Mouse (Mus musculus): ENCODE results near the gene Txlnb. TPM values are rescaled to one million over a fixed set of nuclear protein-coding genes. Genes with fewer than 3 reads are reported as not detected.
"Not testable (repeated sequence)": the region's sequence is repeated elsewhere in the genome, so short reads cannot be mapped to it uniquely, and the experiment has no call there.

Txlnb gene
- polyA plus RNA-seq (2016; fragmentation: Nextera tagmentation; extraction: Ambion mirVana): 6.5 and 6.8 TPM in 2 replicates

GRCm38 (mm10) chr10:17795767-17796631 lies at the start of gene Txlnb:
Txlnb (plus strand) TSS chr10:17796226.
- 4% methylated on average over 12 of the region's 13 CpGs for WGBS
- Histone ChIP-seq H3K4me3 (peak within 1 kb of the TSS; percentile 32), H3K36me3 (no peaks in the 10 kb centered on the region), H3K9me3 (no peaks in the 10 kb centered on the region), H3K27me3 (no peaks in the 10 kb centered on the region), H3K4me1 (peaks cover 21% of the 10 kb centered on the region; the same call in 1 of the 2 replicates), H3K4me2 (replicated peaks) (peak within 1 kb of the TSS; percentile 52), H3K27ac (replicated peaks) (peak within 1 kb of the TSS; percentile 79), H3K9ac (replicated peaks) (peak within 1 kb of the TSS; percentile 50)
- ATAC-seq (ENCODE audit: low FRiP score, low read depth): peak; percentile 88

GRCm38 (mm10) chr10:17752478-17752877 lies 43.5 kb upstream of the Txlnb start:
- 73% methylated on average over 5 of the region's 5 CpGs for WGBS
- no peak for ATAC-seq (ENCODE audit: low FRiP score, low read depth)

GRCm38 (mm10) chr10:17759772-17760171 lies 36.3 kb upstream of the Txlnb start:
- 94% methylated on average over 3 of the region's 3 CpGs for WGBS
- H3K9me3 ChIP-seq: no peaks in the 10 kb centered on the region

More at GRCm38 (mm10) chr10:17752478-17752877, 43.5 kb upstream of the Txlnb start:
- no peaks in the 10 kb centered on the region for H3K4me1 ChIP-seq
- H3K4me3 ChIP-seq: no peak overlapping the region
- H3K27me3 ChIP-seq: no peaks in the 10 kb centered on the region
- no peak overlapping the region for H3K9ac ChIP-seq (replicated peaks)
- H3K36me3 ChIP-seq: no peaks in the 10 kb centered on the region
- no peaks in the 10 kb centered on the region for H3K9me3 ChIP-seq
- H3K4me2 ChIP-seq (replicated peaks): no peak overlapping the region
- no peak overlapping the region for H3K27ac ChIP-seq (replicated peaks)

GRCm38 (mm10) chr10:17760750-17761613 lies 35.0 kb upstream of the Txlnb start:
- Histone ChIP-seq H3K4me3 (no peak overlapping the region), H3K36me3 (no peaks in the 10 kb centered on the region), H3K27me3 (no peaks in the 10 kb centered on the region), H3K9me3 (no peaks in the 10 kb centered on the region), H3K4me2 (replicated peaks) (no peak overlapping the region), H3K9ac (replicated peaks) (no peak overlapping the region), H3K4me1 (no peaks in the 10 kb centered on the region), H3K27ac (replicated peaks) (no peak overlapping the region)
- 74% methylated on average over 9 of the region's 9 CpGs for WGBS
- no peak for ATAC-seq (ENCODE audit: low FRiP score, low read depth)

More at GRCm38 (mm10) chr10:17759772-17760171, 36.3 kb upstream of the Txlnb start:
- Histone ChIP-seq H3K36me3 (no peaks in the 10 kb centered on the region), H3K4me2 (replicated peaks) (no peak overlapping the region), H3K27ac (replicated peaks) (no peak overlapping the region), H3K27me3 (no peaks in the 10 kb centered on the region), H3K4me3 (no peak overlapping the region), H3K4me1 (no peaks in the 10 kb centered on the region), H3K9ac (replicated peaks) (no peak overlapping the region)
- ATAC-seq (ENCODE audit: low FRiP score, low read depth): no peak

GRCm38 (mm10) chr10:17761652-17762051 lies 34.4 kb upstream of the Txlnb start:
- Histone ChIP-seq H3K4me3 (no peak overlapping the region), H3K4me2 (replicated peaks) (no peak overlapping the region), H3K27me3 (no peaks in the 10 kb centered on the region), H3K36me3 (no peaks in the 10 kb centered on the region), H3K4me1 (no peaks in the 10 kb centered on the region), H3K9me3 (no peaks in the 10 kb centered on the region), H3K9ac (replicated peaks) (no peak overlapping the region), H3K27ac (replicated peaks) (no peak overlapping the region)
- no peak for ATAC-seq (ENCODE audit: low FRiP score, low read depth)
- 79% methylated on average over 1 of the region's 1 CpGs for WGBS

- Histone ChIP-seq H3K36me3 (no peaks in the 10 kb centered on the region), H3K27me3 (no peaks in the 10 kb centered on the region), H3K4me1 (no peaks in the 10 kb centered on the region), H3K9me3 (no peaks in the 10 kb centered on the region), H3K27ac (replicated peaks) (no peak overlapping the region), H3K4me2 (replicated peaks) (no peak overlapping the region), H3K9ac (replicated peaks) (no peak overlapping the region), H3K4me3 (no peak overlapping the region)
- ATAC-seq (ENCODE audit: low FRiP score, low read depth): no peak
- WGBS: 94% methylated on average over 8 of the region's 8 CpGs
Measured at GRCm38 (mm10) chr10:17762946-17763345, 33.1 kb upstream of the Txlnb start.

- Histone ChIP-seq H3K4me1 (no peaks in the 10 kb centered on the region), H3K4me2 (replicated peaks) (no peak overlapping the region), H3K36me3 (no peaks in the 10 kb centered on the region), H3K9me3 (no peaks in the 10 kb centered on the region), H3K9ac (replicated peaks) (no peak overlapping the region), H3K27me3 (no peaks in the 10 kb centered on the region), H3K4me3 (no peak overlapping the region), H3K27ac (replicated peaks) (no peak overlapping the region)
- WGBS: 77% methylated on average over 5 of the region's 5 CpGs
- ATAC-seq (ENCODE audit: low FRiP score, low read depth): no peak
Measured at GRCm38 (mm10) chr10:17769856-17770255, 26.2 kb upstream of the Txlnb start.

- H3K9ac ChIP-seq (replicated peaks): no peak overlapping the region
- H3K4me3 ChIP-seq: no peak overlapping the region
- no peak overlapping the region for H3K4me2 ChIP-seq (replicated peaks)
- H3K4me1 ChIP-seq: no peaks in the 10 kb centered on the region
- WGBS: 88% methylated on average over 10 of the region's 10 CpGs
- ATAC-seq (ENCODE audit: low FRiP score, low read depth): no peak
- no peaks in the 10 kb centered on the region for H3K27me3 ChIP-seq
- no peaks in the 10 kb centered on the region for H3K36me3 ChIP-seq
- H3K9me3 ChIP-seq: no peaks in the 10 kb centered on the region
- no peak overlapping the region for H3K27ac ChIP-seq (replicated peaks)
Measured at GRCm38 (mm10) chr10:17772364-17772763, 23.7 kb upstream of the Txlnb start.

GRCm38 (mm10) chr10:17774366-17774765 lies 21.7 kb upstream of the Txlnb start:
- 94% methylated on average over 3 of the region's 3 CpGs for WGBS
- Histone ChIP-seq H3K4me2 (replicated peaks) (no peak overlapping the region), H3K4me3 (no peak overlapping the region), H3K27me3 (no peaks in the 10 kb centered on the region), H3K36me3 (no peaks in the 10 kb centered on the region), H3K9ac (replicated peaks) (no peak overlapping the region), H3K4me1 (no peaks in the 10 kb centered on the region), H3K27ac (replicated peaks) (no peak overlapping the region), H3K9me3 (no peaks in the 10 kb centered on the region)
- ATAC-seq (ENCODE audit: low FRiP score, low read depth): no peak

GRCm38 (mm10) chr10:17775079-17775478 lies 20.9 kb upstream of the Txlnb start:
- H3K27ac ChIP-seq (replicated peaks): no peak overlapping the region

GRCm38 (mm10) chr10:17776684-17777083 lies 19.3 kb upstream of the Txlnb start:
- H3K4me1 ChIP-seq; H3K4me3 ChIP-seq; H3K4me2 ChIP-seq (replicated peaks); H3K27me3 ChIP-seq; H3K36me3 ChIP-seq; H3K9me3 ChIP-seq; H3K9ac ChIP-seq (replicated peaks); H3K27ac ChIP-seq (replicated peaks); ATAC-seq (ENCODE audit: low FRiP score, low read depth): not testable (repeated sequence)
- WGBS: 77% methylated on average over 4 of the region's 4 CpGs

More at GRCm38 (mm10) chr10:17775079-17775478, 20.9 kb upstream of the Txlnb start:
- Histone ChIP-seq H3K4me2 (replicated peaks) (no peak overlapping the region), H3K9me3 (no peaks in the 10 kb centered on the region), H3K9ac (replicated peaks) (no peak overlapping the region), H3K27me3 (no peaks in the 10 kb centered on the region), H3K4me3 (no peak overlapping the region), H3K36me3 (no peaks in the 10 kb centered on the region), H3K4me1 (no peaks in the 10 kb centered on the region)
- WGBS: 85% methylated on average over 4 of the region's 4 CpGs
- ATAC-seq (ENCODE audit: low FRiP score, low read depth): no peak

GRCm38 (mm10) chr10:17786771-17787170 lies 9.3 kb upstream of the Txlnb start:
- ATAC-seq (ENCODE audit: low FRiP score, low read depth): no peak
- Histone ChIP-seq H3K27me3 (no peaks in the 10 kb centered on the region), H3K9ac (replicated peaks) (no peak overlapping the region), H3K9me3 (no peaks in the 10 kb centered on the region), H3K4me3 (no peak overlapping the region), H3K27ac (replicated peaks) (no peak overlapping the region), H3K4me1 (no peaks in the 10 kb centered on the region), H3K36me3 (no peaks in the 10 kb centered on the region), H3K4me2 (replicated peaks) (no peak overlapping the region)
- 90% methylated on average over 3 of the region's 3 CpGs for WGBS

All from midbrain, embryonic 12.5 days (tissue).